Mouse (Mus musculus) MEL (cell line): ENCODE results near the gene Tbca. TPM values are rescaled to one million over a fixed set of nuclear protein-coding genes. Genes with fewer than 3 reads are reported as not detected.

Experiments used
- DNase-seq: peaks from one replicate; pipeline ENCODE4 v3.0.0; 2011; ENCODE audit warnings: low read depth, low spot score
- H3K27ac ChIP-seq: 2 replicates; pipeline ENCODE4 v1.5.1; 2012; ENCODE audit warnings: low read depth, mild to moderate bottlenecking, control low read depth, low read length, moderate library complexity; ENCODE audit not compliant: control insufficient read depth
- H3K27me3 ChIP-seq, 2 experiments: fragments of 150-350 bp in 1 of 2; sonication (generic) in 1 of 2; 2 replicates each; pipeline ENCODE4 v1.6.1; 2012; ENCODE audit warnings: low read length in 2 of 2, mild to moderate bottlenecking in 2 of 2, improper control_type of control experiment in 1 of 2, moderate library complexity in 1 of 2; ENCODE audit not compliant: insufficient read depth in 2 of 2, control insufficient read depth in 1 of 2
- H3K36me3 ChIP-seq, 2 experiments: 2 replicates each; pipeline ENCODE4 v1.6.1; 2012 to 2014; ENCODE audit warnings: low read length in 2 of 2, improper control_type of control experiment in 1 of 2, inconsistent platforms in 1 of 2, mild to moderate bottlenecking in 1 of 2; ENCODE audit not compliant: insufficient read depth in 2 of 2, control insufficient read depth in 1 of 2
- H3K4me1 ChIP-seq, 2 experiments: fragments of 150-350 bp in 1 of 2; sonication (generic) in 1 of 2; 2 replicates each; pipeline ENCODE4 v1.6.1; 2012; ENCODE audit warnings: low read length in 2 of 2, improper control_type of control experiment in 1 of 2, mild to moderate bottlenecking in 1 of 2; ENCODE audit not compliant: insufficient read depth in 2 of 2, control insufficient read depth in 1 of 2
- H3K4me3 ChIP-seq, 2 experiments: fragments of 150-350 bp in 1 of 2; sonication (generic) in 1 of 2; 2 replicates each; pipeline ENCODE4 v1.5.1; 2012; ENCODE audit warnings: low read depth in 2 of 2, low read length in 2 of 2, mild to moderate bottlenecking in 2 of 2, moderate library complexity in 2 of 2, control low read depth in 1 of 2, improper control_type of control experiment in 1 of 2; ENCODE audit not compliant: control insufficient read depth in 1 of 2, insufficient read depth in 1 of 2
- H3K79me2 ChIP-seq: 2 replicates; pipeline ENCODE4 v1.6.1; 2012; ENCODE audit warnings: mild to moderate bottlenecking, low read length, moderate library complexity; ENCODE audit not compliant: control insufficient read depth, poor library complexity, insufficient read depth
- H3K9ac ChIP-seq: 2 replicates; pipeline ENCODE4 v1.6.1; 2012; ENCODE audit warnings: low read depth, mild to moderate bottlenecking, control low read depth, low read length, moderate library complexity; ENCODE audit not compliant: control insufficient read depth, poor library complexity, severe bottlenecking
- H3K9me3 ChIP-seq: fragments of 150-350 bp; sonication (generic); replicated peaks from 2 replicates; pipeline ENCODE4 v1.6.1; 2012; ENCODE audit warnings: mild to moderate bottlenecking, low read length, improper control_type of control experiment, moderate library complexity; ENCODE audit not compliant: insufficient read depth
- BHLHE40 ChIP-seq: IDR thresholded peaks from 2 replicates; pipeline ENCODE4 v1.6.1; 2012; ENCODE audit warnings: low read depth, mild to moderate bottlenecking, inconsistent platforms, low read length, improper control_type of control experiment, borderline replicate concordance
- CHD2 ChIP-seq: IDR thresholded peaks from 2 replicates; pipeline ENCODE4 v1.6.1; 2011; ENCODE audit warnings: low read length, improper control_type of control experiment
- ELF1 ChIP-seq: IDR thresholded peaks from 2 replicates; pipeline ENCODE4 v1.6.1; 2014; ENCODE audit warnings: low read depth, mild to moderate bottlenecking, inconsistent platforms, low read length, improper control_type of control experiment, moderate library complexity
- ETS1 ChIP-seq: IDR thresholded peaks from 2 replicates; pipeline ENCODE4 v1.6.1; 2012; ENCODE audit warnings: low read depth, mild to moderate bottlenecking, inconsistent platforms, low read length, improper control_type of control experiment, moderate library complexity
- GABPA ChIP-seq: IDR thresholded peaks from 2 replicates; pipeline ENCODE4 v1.6.1; 2012; ENCODE audit warnings: low read depth, mild to moderate bottlenecking, inconsistent platforms, low read length, improper control_type of control experiment, moderate library complexity
- GATA1 ChIP-seq: IDR thresholded peaks from 2 replicates; pipeline ENCODE4 v1.6.1; 2011; ENCODE audit warnings: low read depth, low read length, improper control_type of control experiment
- HCFC1 ChIP-seq: IDR thresholded peaks from 2 replicates; pipeline ENCODE4 v1.6.1; 2012; ENCODE audit warnings: low read depth, mild to moderate bottlenecking, inconsistent platforms, low read length, improper control_type of control experiment, moderate library complexity
- MAFK ChIP-seq: IDR thresholded peaks from 2 replicates; pipeline ENCODE4 v1.6.1; 2011; ENCODE audit warnings: low read depth, mild to moderate bottlenecking, low read length, improper control_type of control experiment, borderline replicate concordance
- MAX ChIP-seq: IDR thresholded peaks from 2 replicates; pipeline ENCODE4 v1.6.1; 2011; ENCODE audit warnings: low read length, improper control_type of control experiment
- MEF2A ChIP-seq: IDR thresholded peaks from 2 replicates; pipeline ENCODE4 v1.6.1; 2014; ENCODE audit warnings: low read depth, mild to moderate bottlenecking, inconsistent platforms, low read length, improper control_type of control experiment; ENCODE audit not compliant: poor library complexity, insufficient replicate concordance, severe bottlenecking; ENCODE audit errors: extremely low read depth
- MXI1 ChIP-seq: IDR thresholded peaks from 2 replicates; pipeline ENCODE4 v1.6.1; 2011; ENCODE audit warnings: mild to moderate bottlenecking, low read depth, low read length, improper control_type of control experiment
- MYB ChIP-seq: IDR thresholded peaks from 2 replicates; pipeline ENCODE4 v1.6.1; 2011; ENCODE audit warnings: mild to moderate bottlenecking, low read depth, low read length, improper control_type of control experiment
- NELFE ChIP-seq: IDR thresholded peaks from 2 replicates; pipeline ENCODE4 v1.6.1; 2011; ENCODE audit warnings: low read depth, low read length, improper control_type of control experiment
- POLR2A ChIP-seq, 2 experiments: IDR thresholded peaks; 2 replicates each; pipeline ENCODE4 v1.6.1; 2011 to 2012; ENCODE audit warnings: low read length in 2 of 2, mild to moderate bottlenecking in 2 of 2, control low read depth in 1 of 2, improper control_type of control experiment in 1 of 2, low read depth in 1 of 2, moderate library complexity in 1 of 2; ENCODE audit not compliant: control insufficient read depth in 1 of 2, insufficient read depth in 1 of 2, poor library complexity in 1 of 2
- POLR2AphosphoS2 ChIP-seq: IDR thresholded peaks from 2 replicates; pipeline ENCODE4 v1.6.1; 2011; ENCODE audit warnings: low read length, improper control_type of control experiment
- RAD21 ChIP-seq: IDR thresholded peaks from 2 replicates; pipeline ENCODE4 v1.6.1; 2011; ENCODE audit warnings: mild to moderate bottlenecking, low read depth, low read length, improper control_type of control experiment
- RCOR1 ChIP-seq: IDR thresholded peaks from 2 replicates; pipeline ENCODE4 v1.6.1; 2012; ENCODE audit warnings: low read depth, mild to moderate bottlenecking, inconsistent platforms, low read length, improper control_type of control experiment
- SIN3A ChIP-seq: IDR thresholded peaks from 2 replicates; pipeline ENCODE4 v1.6.1; 2012; ENCODE audit warnings: low read length, improper control_type of control experiment, inconsistent platforms
- SMC3 ChIP-seq: IDR thresholded peaks from 2 replicates; pipeline ENCODE4 v1.6.1; 2011; ENCODE audit warnings: low read depth, low read length, improper control_type of control experiment
- TAL1 ChIP-seq: IDR thresholded peaks from 2 replicates; pipeline ENCODE4 v1.6.1; 2012; ENCODE audit warnings: mild to moderate bottlenecking, inconsistent platforms, low read length, moderate library complexity, mixed read lengths
- TCF12 ChIP-seq: IDR thresholded peaks from 2 replicates; pipeline ENCODE4 v1.6.1; 2014; ENCODE audit warnings: low read depth, mild to moderate bottlenecking, inconsistent platforms, low read length, improper control_type of control experiment, moderate library complexity
- USF1 ChIP-seq: IDR thresholded peaks from 2 replicates; pipeline ENCODE4 v1.6.1; 2014; ENCODE audit warnings: low read depth, mild to moderate bottlenecking, inconsistent platforms, low read length, improper control_type of control experiment, moderate library complexity
- USF2 ChIP-seq, 2 experiments: IDR thresholded peaks; 2 replicates each; pipeline ENCODE4 v1.6.1; 2011 to 2012; ENCODE audit warnings: improper control_type of control experiment in 2 of 2, low read length in 2 of 2, borderline replicate concordance in 1 of 2, inconsistent platforms in 1 of 2, low read depth in 1 of 2, mild to moderate bottlenecking in 1 of 2; ENCODE audit not compliant: insufficient read depth in 1 of 2
- ZC3H11A ChIP-seq: IDR thresholded peaks from 2 replicates; pipeline ENCODE4 v1.6.1; 2012; ENCODE audit warnings: low read depth, mild to moderate bottlenecking, inconsistent platforms, low read length, improper control_type of control experiment
- ZKSCAN1 ChIP-seq: IDR thresholded peaks from 2 replicates; pipeline ENCODE4 v1.6.1; 2012; ENCODE audit warnings: low read depth, mild to moderate bottlenecking, inconsistent platforms, low read length, improper control_type of control experiment, moderate library complexity
- ZMIZ1 ChIP-seq: IDR thresholded peaks from 2 replicates; pipeline ENCODE4 v1.6.1; 2012; ENCODE audit warnings: low read depth, mild to moderate bottlenecking, inconsistent platforms, low read length, improper control_type of control experiment, moderate library complexity
- ZNF384 ChIP-seq: IDR thresholded peaks from 2 replicates; pipeline ENCODE4 v1.6.1; 2012; ENCODE audit warnings: low read depth, mild to moderate bottlenecking, inconsistent platforms, low read length, improper control_type of control experiment
- polyA plus RNA-seq, 2 experiments: library from polyadenylated mRNA; stranded (reverse) in 1 of 2; unstranded in 1 of 2; fragments of >175 nt in 1 of 2; fragments of >200 nt in 1 of 2; gene quantifications; 2 replicates each; pipeline versions ENCODE4 v1.2.1 to v1.2.4; 2012; ENCODE audit warnings: low replicate concordance in 2 of 2, low read depth in 1 of 2; ENCODE audit not compliant: insufficient read length in 2 of 2, insufficient read depth in 1 of 2, missing spikeins in 1 of 2
- total RNA-seq: library from RNA; depleted of rRNA; stranded (reverse); fragments of 300-350 nt; gene quantifications from 2 replicates; pipeline ENCODE4 v1.2.3, GENCODE M21; 2012

Tbca gene
- total and polyA plus RNA-seq, 3 experiments, result 155 to 263 TPM; not detected in 1

DNA sequence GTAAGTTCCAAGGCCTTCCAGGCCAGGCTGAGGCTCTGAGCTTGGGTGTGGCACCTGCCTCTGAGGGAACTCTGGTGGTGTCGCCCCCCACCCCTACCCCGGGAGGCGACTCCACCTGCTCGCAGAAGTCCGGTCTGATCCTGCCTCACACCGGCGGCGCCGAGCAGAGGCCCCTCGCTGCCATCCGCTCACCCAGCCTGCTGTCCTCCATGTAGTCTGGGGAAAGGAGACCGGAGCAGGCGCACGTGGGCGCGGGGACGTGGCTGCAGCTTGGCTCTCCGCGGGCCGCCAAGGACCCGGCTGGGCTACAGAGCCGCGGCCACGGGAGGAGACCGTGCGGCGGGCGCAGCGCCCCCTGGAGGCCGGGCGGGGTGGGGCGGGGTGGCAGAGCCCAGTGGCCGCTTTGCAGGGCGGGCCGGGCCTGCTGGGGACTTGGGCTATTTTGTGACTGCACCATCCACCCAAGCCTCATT lies 79.8 kb downstream of the Tbca start (continued):
- TF ChIP-seq USF2 (IDR thresholded peaks at IDR 0.05; ENCODE audit: borderline replicate concordance in 1 of 2, insufficient read depth in 1 of 2, low read depth in 1 of 2, low read length in 2 of 2), result no peak
- no peak for TF ChIP-seq SIN3A
- TF ChIP-seq GABPA, result no peak
- no peak for TF ChIP-seq BHLHE40
- TF ChIP-seq POLR2A (IDR thresholded peaks at IDR 0.05; ENCODE audit: control insufficient read depth in 1 of 2, insufficient read depth in 1 of 2, low read depth in 1 of 2, low read length in 2 of 2, poor library complexity in 1 of 2), result peak; percentile 79
- no peak for TF ChIP-seq ETS1
- TF ChIP-seq SMC3, result peak; percentile 38
- no peak for TF ChIP-seq CHD2
- TF ChIP-seq MYB, result no peak
- TF ChIP-seq MAFK, result no peak
- TF ChIP-seq ELF1, result no peak
- no peak for TF ChIP-seq POLR2AphosphoS2

DNA sequence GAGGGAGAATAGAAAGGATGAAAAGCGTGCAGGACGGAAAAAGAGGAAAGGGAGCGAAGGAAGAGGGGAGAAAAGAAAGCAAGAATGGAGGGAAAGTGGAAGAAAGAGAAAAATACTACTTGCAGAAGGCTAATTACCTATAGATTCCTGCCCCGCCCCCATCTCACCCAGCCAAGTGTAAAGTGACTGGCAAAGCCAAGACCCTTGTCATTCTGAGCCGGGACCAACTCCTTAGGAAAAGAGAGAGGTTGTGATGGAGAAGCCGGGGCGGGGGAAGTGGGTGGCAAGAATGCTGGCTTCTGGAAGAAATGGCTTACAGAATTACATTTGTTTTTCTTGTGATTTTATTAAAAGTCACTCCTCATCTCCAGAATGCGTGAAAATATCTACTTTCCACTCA lies 80.8 kb downstream of the Tbca start:
- peaks cover 0 to 22% of the 10 kb centered on the region in 2 experiments; a peak in 3 of 4 replicates for H3K4me1 ChIP-seq
- peak overlapping the region; percentile 69 for H3K9ac ChIP-seq
- H3K9me3 ChIP-seq, result no peaks in the 10 kb centered on the region
- peaks cover 0 to 17% of the 10 kb centered on the region in 2 experiments; a peak in 2 of 4 replicates for H3K36me3 ChIP-seq
- H3K27ac ChIP-seq, result no peak overlapping the region
- no peaks in the 10 kb centered on the region for H3K27me3 ChIP-seq
- TF ChIP-seq RCOR1 (no peak), ZMIZ1 (no peak), MEF2A (no peak), MAX (no peak), TCF12 (no peak), HCFC1 (no peak), ZC3H11A (no peak)
- DNase-seq, result no peak
- peaks cover 19% of the 10 kb centered on the region for H3K79me2 ChIP-seq
- peak overlapping the region; percentile 65 to 94 for H3K4me3 ChIP-seq

DNA sequence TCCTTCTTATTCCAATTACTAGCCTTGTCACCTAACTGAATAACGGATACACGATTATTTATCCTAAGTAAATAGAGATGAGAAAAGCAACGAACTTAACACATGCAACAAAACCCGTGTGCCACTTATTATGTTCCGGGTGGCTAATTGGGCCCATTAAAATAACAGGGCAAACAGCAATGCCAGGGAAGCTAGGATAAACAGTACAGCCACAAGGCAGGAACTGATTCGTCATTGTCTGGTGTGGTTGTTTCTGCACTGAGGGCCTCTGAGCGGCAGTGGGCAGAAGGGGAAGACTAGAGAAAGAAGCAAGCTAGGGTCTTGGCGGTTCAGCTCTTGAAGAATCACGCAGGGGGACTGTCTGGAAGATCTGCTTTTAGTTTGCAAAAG lies 81.4 kb downstream of the Tbca start:
- no peak for DNase-seq
- no peak for TF ChIP-seq ZKSCAN1
- no peak for TF ChIP-seq HCFC1
- TF ChIP-seq ELF1, result no peak
- TF ChIP-seq TCF12, result no peak
- no peak for TF ChIP-seq MAX
- TF ChIP-seq ZC3H11A, result no peak
- no peak for TF ChIP-seq MXI1
- TF ChIP-seq POLR2AphosphoS2, result no peak
- no peak for TF ChIP-seq RAD21
- TF ChIP-seq ZMIZ1, result no peak
- no peak for TF ChIP-seq USF1
- no peak for TF ChIP-seq GATA1
- no peak for TF ChIP-seq NELFE
- no peak for TF ChIP-seq TAL1
- TF ChIP-seq ZNF384, result no peak
- TF ChIP-seq MEF2A, result no peak
- no peak for TF ChIP-seq RCOR1
- TF ChIP-seq SMC3, result no peak
- TF ChIP-seq SIN3A, result no peak
- H3K27me3 ChIP-seq, result no peaks in the 10 kb centered on the region
- no peak overlapping the region for H3K27ac ChIP-seq
- H3K4me1 ChIP-seq, result peaks cover 0 to 20% of the 10 kb centered on the region in 2 experiments; a peak in 3 of 4 replicates
- H3K4me3 ChIP-seq, result no peak overlapping the region
- H3K9me3 ChIP-seq, result no peaks in the 10 kb centered on the region
- H3K36me3 ChIP-seq, result peaks cover 0 to 13% of the 10 kb centered on the region in 2 experiments; a peak in 2 of 4 replicates
- no peak overlapping the region for H3K9ac ChIP-seq
- H3K79me2 ChIP-seq, result peaks cover 19% of the 10 kb centered on the region
